Mouse (Mus musculus) kidney, postnatal 25 days (tissue): ENCODE measurements around the gene 4931406C07Rik.

Experiments used
- DNase-seq, 2 experiments: peaks; one replicate each; pipeline ENCODE4 v3.0.0; 2021; ENCODE audit warnings: mixed read lengths in 2 of 2

The 4931406C07Rik gene

GRCm38 (mm10) chr9:15287846-15288245 is 18.4 kb downstream of the 4931406C07Rik start:
- no peak for DNase-seq

GRCm38 (mm10) chr9:15285443-15285842 is 20.8 kb downstream of the 4931406C07Rik start:
- peak in 1 of 2 experiments; percentile 54 for DNase-seq

GRCm38 (mm10) chr9:15280491-15280879 is 25.8 kb downstream of the 4931406C07Rik start:
- DNase-seq: no peak

GRCm38 (mm10) chr9:15279649-15280490 is 26.4 kb downstream of the 4931406C07Rik start, which contains the start of gene Med17:
Gene Med17 (minus strand): TSS chr9:15279931.
- peak; percentile 94 to 97 for DNase-seq

- no peak for DNase-seq
Measured at GRCm38 (mm10) chr9:15279139-15279648, 27.1 kb downstream of the 4931406C07Rik start.

GRCm38 (mm10) chr9:15278343-15278742 is 27.9 kb downstream of the 4931406C07Rik start:
- DNase-seq: no peak

- DNase-seq: no peak
Measured at GRCm38 (mm10) chr9:15276855-15277254, 29.4 kb downstream of the 4931406C07Rik start.

GRCm38 (mm10) chr9:15273981-15274380 is 32.3 kb downstream of the 4931406C07Rik start:
- DNase-seq: no peak

- DNase-seq: no peak
Measured at GRCm38 (mm10) chr9:15263487-15263886, 42.8 kb downstream of the 4931406C07Rik start.

GRCm38 (mm10) chr9:15261980-15262379 is 44.3 kb downstream of the 4931406C07Rik start:
- no peak for DNase-seq

- no peak for DNase-seq
Measured at GRCm38 (mm10) chr9:15256214-15256613, 50.0 kb downstream of the 4931406C07Rik start.

GRCm38 (mm10) chr9:15254501-15254900 is 51.7 kb downstream of the 4931406C07Rik start:
- DNase-seq: peak in 1 of 2 experiments; percentile 67

- DNase-seq: peak; percentile 62 to 84
Measured at GRCm38 (mm10) chr9:15252196-15252595, 54.1 kb downstream of the 4931406C07Rik start.

GRCm38 (mm10) chr9:15250376-15250775 is 55.9 kb downstream of the 4931406C07Rik start:
- peak; percentile 36 to 62 for DNase-seq

GRCm38 (mm10) chr9:15245319-15246075 is 60.8 kb downstream of the 4931406C07Rik start:
- peak; percentile 22 to 69 for DNase-seq

- DNase-seq: no peak
Measured at GRCm38 (mm10) chr9:15242130-15242529, 64.1 kb downstream of the 4931406C07Rik start.

GRCm38 (mm10) chr9:15241596-15241939 is 64.7 kb downstream of the 4931406C07Rik start:
- DNase-seq: peak; percentile 85 to 88

GRCm38 (mm10) chr9:15240863-15241595 is 65.2 kb downstream of the 4931406C07Rik start:
- peak in 1 of 2 experiments; percentile 21 for DNase-seq

GRCm38 (mm10) chr9:15240006-15240405 is 66.2 kb downstream of the 4931406C07Rik start:
- no peak for DNase-seq

- DNase-seq: peak; percentile 44 to 75
Measured at GRCm38 (mm10) chr9:15239042-15239925, 67.0 kb downstream of the 4931406C07Rik start, which contains the start of gene Vstm5. Gene Vstm5 (plus strand): TSS chr9:15239045.

- DNase-seq: no peak
Measured at GRCm38 (mm10) chr9:15238297-15238990, 67.8 kb downstream of the 4931406C07Rik start.
